Mouse (Mus musculus) bone marrow, adult 2 months (tissue): ENCODE measurements around the gene Slc25a12.

Experiments used
- CTCF ChIP-seq: fragments of 200-500 bp; IDR thresholded peaks from 2 replicates; pipeline ENCODE4 v1.5.1; 2011; ENCODE audit warnings: low read length, control low read depth; ENCODE audit not compliant: control insufficient read depth, insufficient read depth
- POLR2A ChIP-seq: fragments of 200-500 bp; IDR thresholded peaks from 2 replicates; pipeline ENCODE4 v1.6.1; 2011; ENCODE audit warnings: low read depth, mild to moderate bottlenecking, control low read depth, low read length, borderline replicate concordance; ENCODE audit not compliant: control insufficient read depth

- TF ChIP-seq POLR2A (no peak), CTCF (no peak)
Observed at GRCm38 (mm10) chr2:71297501-71297900, 70.0 kb downstream of the Slc25a12 start.
